Mouse (Mus musculus) kidney, adult 2 months (tissue): Measurements from ENCODE around the gene Wfdc8. TPM values are rescaled to one million over a fixed set of nuclear protein-coding genes. Genes with fewer than 3 reads are reported as not detected.

Source experiments
- DNase-seq: peaks from one replicate; pipeline ENCODE4 v3.0.0; 2021
- H3K27ac ChIP-seq: fragments of 200-500 bp; 2 replicates; pipeline ENCODE4 v1.5.1; 2012; ENCODE audit warnings: low read depth, low read length, control low read depth, inconsistent platforms; ENCODE audit not compliant: insufficient read depth
- H3K27me3 ChIP-seq: fragments of 200-500 bp; replicated peaks from 2 replicates; pipeline ENCODE4 v1.6.1; 2012; ENCODE audit warnings: mild to moderate bottlenecking, moderate library complexity, low read length, inconsistent platforms; ENCODE audit not compliant: control insufficient read depth, insufficient read depth
- H3K36me3 ChIP-seq: fragments of 200-500 bp; 2 replicates; pipeline ENCODE4 v1.6.1; 2012; ENCODE audit warnings: mild to moderate bottlenecking, moderate library complexity, low read length, inconsistent platforms; ENCODE audit not compliant: control insufficient read depth, insufficient read depth
- H3K4me1 ChIP-seq: fragments of 200-500 bp; 2 replicates; pipeline ENCODE4 v1.6.1; 2011; ENCODE audit warnings: low read length; ENCODE audit not compliant: control insufficient read depth, insufficient read depth
- H3K4me3 ChIP-seq: fragments of 200-500 bp; 2 replicates; pipeline ENCODE4 v1.5.1; 2011; ENCODE audit warnings: mild to moderate bottlenecking, low read depth, low read length, control low read depth; ENCODE audit not compliant: insufficient read depth
- CTCF ChIP-seq: fragments of 200-500 bp; conservative IDR thresholded peaks from 2 replicates; pipeline ENCODE4 v1.5.1; 2011; ENCODE audit warnings: low read depth, mild to moderate bottlenecking, control low read depth, low read length, moderate library complexity, mixed read lengths; ENCODE audit not compliant: insufficient read depth, insufficient read length
- POLR2A ChIP-seq: fragments of 200-500 bp; IDR thresholded peaks from one replicate; pipeline ENCODE4 v1.6.1; 2011; ENCODE audit warnings: low read depth, low read length, control low read depth
- WGBS: fragments of 180-500 bp; shearing (Covaris S2); methylation state at CpG from one replicate; pipeline ENCODE4 v1.1.7; 2018; 5-methylcytosine and 5-hydroxymethylcytosine counted together
- polyA plus RNA-seq: library from polyadenylated mRNA; depleted of rRNA; stranded (reverse); fragments of >200 nt; gene quantifications from 2 replicates; pipeline ENCODE4 v1.2.3, GENCODE M21; 2012; rRNA removed

Gene Wfdc8
- polyA plus RNA-seq, 1 experiment: not detected

GRCm38 (mm10) chr2:164549963-164550894, 63.2 kb downstream of the Wfdc8 start:
- Histone ChIP-seq H3K27ac (no peak overlapping the region), H3K4me1 (no peaks in the 10 kb centered on the region), H3K27me3 (no peaks in the 10 kb centered on the region), H3K4me3 (no peak overlapping the region), H3K36me3 (no peaks in the 10 kb centered on the region)
- no peak for DNase-seq
- TF ChIP-seq CTCF (no peak), POLR2A (no peak)
- WGBS: 40% methylated on average over 10 of the region's 10 CpGs

- Histone ChIP-seq H3K36me3 (no peaks in the 10 kb centered on the region), H3K4me3 (no peak overlapping the region), H3K27ac (no peak overlapping the region), H3K4me1 (peaks cover 5% of the 10 kb centered on the region; the same call in 1 of the 2 replicates), H3K27me3 (no peaks in the 10 kb centered on the region)
- DNase-seq: no peak
- 52% methylated on average over 4 of the region's 4 CpGs for WGBS
- TF ChIP-seq POLR2A (no peak), CTCF (no peak)
These were observed 64.1 kb downstream of the Wfdc8 start for GRCm38 (mm10) chr2:164549338-164549737.

Other genes with a start within 250 kb of the Wfdc8 start
- 3.0 and 4.6 TPM in 2 replicates for gene Slpi, start 224.5 kb downstream of the Wfdc8 start, polyA plus RNA-seq
- gene Rbpjl, start 210.5 kb downstream of the Wfdc8 start, polyA plus RNA-seq: 0.04 TPM in 1 of 2 replicates, not detected in the other
- 1.4 and 2.6 TPM in 2 replicates for gene Matn4, start 208.5 kb downstream of the Wfdc8 start, polyA plus RNA-seq
- 194 and 212 TPM in 2 replicates for gene Sdc4, start 169.7 kb downstream of the Wfdc8 start, polyA plus RNA-seq
- 94.5 and 122 TPM in 2 replicates for gene Sys1, start 156.7 kb downstream of the Wfdc8 start, polyA plus RNA-seq
- gene Gm20458, start 152.7 kb downstream of the Wfdc8 start, polyA plus RNA-seq: 22.1 and 23.4 TPM in 2 replicates
- gene Trp53tg5, start 139.9 kb downstream of the Wfdc8 start, polyA plus RNA-seq: 0.10 TPM in 1 of 2 replicates, not detected in the other
- 36.8 and 43.6 TPM in 2 replicates for gene Dbndd2, start 127.5 kb downstream of the Wfdc8 start, polyA plus RNA-seq
- gene Pigt, start 116.1 kb downstream of the Wfdc8 start, polyA plus RNA-seq: 101 and 123 TPM in 2 replicates
- gene Wfdc2, start 51.2 kb downstream of the Wfdc8 start, polyA plus RNA-seq: 459 and 460 TPM in 2 replicates
- not detected in 2 replicates for gene Spint3, start 40.2 kb downstream of the Wfdc8 start, polyA plus RNA-seq
- not detected in 2 replicates for gene Wfdc6a, start 28.2 kb downstream of the Wfdc8 start, polyA plus RNA-seq
- not detected in 2 replicates for gene Eppin, start 20.0 kb downstream of the Wfdc8 start, polyA plus RNA-seq
- not detected in 2 replicates for gene Wfdc6b, start 104 bp downstream of the Wfdc8 start, polyA plus RNA-seq
- gene Wfdc16, start 25.2 kb upstream of the Wfdc8 start, polyA plus RNA-seq: 9.2 and 10.3 TPM in 2 replicates
- gene Wfdc10, start 42.4 kb upstream of the Wfdc8 start, polyA plus RNA-seq: not detected in 2 replicates
- gene Wfdc9, start 43.0 kb upstream of the Wfdc8 start, polyA plus RNA-seq: not detected in 2 replicates
- not detected in 2 replicates for gene Wfdc11, start 60.5 kb upstream of the Wfdc8 start, polyA plus RNA-seq
- gene Wfdc13, start 71.5 kb upstream of the Wfdc8 start, polyA plus RNA-seq: not detected in 2 replicates
- not detected in 2 replicates for gene Spint4, start 84.9 kb upstream of the Wfdc8 start, polyA plus RNA-seq
- not detected in 2 replicates for gene Spint5, start 101.7 kb upstream of the Wfdc8 start, polyA plus RNA-seq
- 0.57 and 1.0 TPM in 2 replicates for gene Wfdc3, start 132.3 kb upstream of the Wfdc8 start, polyA plus RNA-seq
- gene Dnttip1, start 132.4 kb upstream of the Wfdc8 start, polyA plus RNA-seq: 32.6 and 34.5 TPM in 2 replicates
- 6.6 and 7.1 TPM in 2 replicates for gene Ube2c, start 156.3 kb upstream of the Wfdc8 start, polyA plus RNA-seq
- gene Tnnc2, start 166.3 kb upstream of the Wfdc8 start, polyA plus RNA-seq: 124 TPM in 1 of 2 replicates, not detected in the other
- 23.2 and 32.9 TPM in 2 replicates for gene Snx21, start 172.2 kb upstream of the Wfdc8 start, polyA plus RNA-seq
- 68.4 and 75.7 TPM in 2 replicates for gene Acot8, start 191.3 kb upstream of the Wfdc8 start, polyA plus RNA-seq
- gene Zswim3, start 191.5 kb upstream of the Wfdc8 start, polyA plus RNA-seq: 2.2 and 2.7 TPM in 2 replicates
- gene Zswim1, start 209.1 kb upstream of the Wfdc8 start, polyA plus RNA-seq: 11.7 and 11.8 TPM in 2 replicates
- gene Spata25, start 214.9 kb upstream of the Wfdc8 start, polyA plus RNA-seq: 0.20 TPM in 1 of 2 replicates, not detected in the other
- gene Ctsa, start 219.2 kb upstream of the Wfdc8 start, polyA plus RNA-seq: 504 and 687 TPM in 2 replicates
- 3.7 and 4.7 TPM in 2 replicates for gene Neurl2, start 219.8 kb upstream of the Wfdc8 start, polyA plus RNA-seq
- 39.6 and 41.5 TPM in 2 replicates for gene Pltp, start 244.1 kb upstream of the Wfdc8 start, polyA plus RNA-seq